Mouse (Mus musculus): Measurements from ENCODE around the gene Slc22a21. TPM values are rescaled to one million over a fixed set of nuclear protein-coding genes. Genes with fewer than 3 reads are reported as not detected.

Slc22a21 gene
- polyA plus RNA-seq, 1 experiment from 2014 or later: 5.2 TPM

DNA sequence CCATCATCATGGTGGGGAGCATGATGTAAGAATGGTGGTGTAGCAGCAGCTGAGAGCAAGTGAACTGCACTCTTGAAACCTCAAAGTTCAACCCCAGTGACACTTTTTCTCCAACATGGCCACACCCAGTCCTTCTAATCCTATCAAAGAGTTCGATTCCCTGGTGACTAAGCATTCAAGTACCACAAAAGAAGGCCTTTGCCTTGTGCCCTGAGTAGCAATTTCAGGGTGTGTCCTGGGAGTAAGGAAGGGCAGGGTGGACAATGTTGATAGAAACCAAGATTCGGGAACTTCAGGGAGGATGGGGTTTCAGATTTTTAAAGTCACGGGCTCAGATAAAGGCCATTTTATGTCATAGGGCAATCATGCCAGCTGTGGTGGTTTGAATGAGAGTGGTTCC lies 50.4 kb downstream of the Slc22a21 start:
- H3K27ac ChIP-seq (ENCODE audit: low read depth, low read length): no peak overlapping the region
- no peaks in the 10 kb centered on the region for H3K36me3 ChIP-seq (ENCODE audit: control insufficient read depth, insufficient read depth, low read length)
- H3K4me1 ChIP-seq (ENCODE audit: control insufficient read depth, insufficient read depth, low read length): no peaks in the 10 kb centered on the region
- H3K9ac ChIP-seq (ENCODE audit: low read depth, low read length): no peak overlapping the region
- no peaks in the 10 kb centered on the region for H3K9me3 ChIP-seq (ENCODE audit: control insufficient read depth, low read length)
- H3K27me3 ChIP-seq (ENCODE audit: control insufficient read depth, insufficient read depth, low read length): no peaks in the 10 kb centered on the region
- ATAC-seq (ENCODE audit: low FRiP score, low TSS enrichment): no peak
- no peak overlapping the region for H3K4me3 ChIP-seq (ENCODE audit: low read length)
- 86% methylated on average over 3 of the region's 3 CpGs for WGBS
- H3K4me2 ChIP-seq (replicated peaks; ENCODE audit: low read depth, low read length): no peak overlapping the region

DNA sequence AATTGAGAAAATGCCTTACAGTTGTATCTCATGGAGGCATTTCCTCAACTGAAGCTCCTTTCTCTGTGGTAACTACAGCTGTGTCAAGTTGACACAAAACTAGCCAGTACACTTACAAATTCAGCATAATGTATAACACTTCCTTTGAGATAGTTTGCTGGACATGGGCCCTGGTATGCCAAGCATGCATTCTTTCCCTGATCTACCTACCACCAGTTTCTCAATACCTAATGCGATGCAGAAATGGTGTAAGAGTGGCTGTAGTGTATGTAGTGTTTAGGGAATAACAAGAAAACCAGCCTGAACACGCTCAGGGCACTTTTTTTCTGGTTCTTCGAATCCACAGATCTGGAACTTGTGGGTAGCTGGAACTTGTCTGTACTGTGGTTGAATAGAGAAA lies 51.5 kb downstream of the Slc22a21 start:
- no peaks in the 10 kb centered on the region for H3K4me1 ChIP-seq (ENCODE audit: control insufficient read depth, insufficient read depth, low read length)
- no peak for ATAC-seq (ENCODE audit: low FRiP score, low TSS enrichment)
- WGBS: 84% methylated on average over 3 of the region's 3 CpGs
- H3K27ac ChIP-seq (ENCODE audit: low read depth, low read length): no peak overlapping the region
- no peak overlapping the region for H3K4me2 ChIP-seq (replicated peaks; ENCODE audit: low read depth, low read length)
- no peak overlapping the region for H3K4me3 ChIP-seq (ENCODE audit: low read length)
- no peaks in the 10 kb centered on the region for H3K9me3 ChIP-seq (ENCODE audit: control insufficient read depth, low read length)
- H3K9ac ChIP-seq (ENCODE audit: low read depth, low read length): no peak overlapping the region
- H3K27me3 ChIP-seq (ENCODE audit: control insufficient read depth, insufficient read depth, low read length): no peaks in the 10 kb centered on the region
- no peaks in the 10 kb centered on the region for H3K36me3 ChIP-seq (ENCODE audit: control insufficient read depth, insufficient read depth, low read length)

DNA sequence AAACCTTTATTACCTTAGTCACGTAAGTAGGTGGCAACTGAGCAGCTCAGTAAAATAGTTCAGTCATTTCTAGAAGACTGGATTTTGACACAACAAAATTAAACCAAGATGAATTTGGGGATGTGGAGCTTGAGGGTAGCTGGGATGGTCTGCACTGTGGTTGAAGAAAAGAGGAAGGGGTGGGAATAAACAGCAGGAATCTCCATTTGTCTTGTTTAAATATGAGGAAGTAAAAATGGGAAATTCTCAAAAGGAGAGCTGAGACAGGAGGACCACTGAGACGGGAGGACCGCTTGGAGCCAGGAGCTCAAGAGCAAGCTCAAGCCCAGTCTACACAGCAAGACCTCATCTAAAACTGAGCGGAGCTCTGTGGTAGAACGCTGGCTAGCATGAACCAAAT lies 53.8 kb downstream of the Slc22a21 start:
- Histone ChIP-seq H3K36me3 (ENCODE audit: control insufficient read depth, insufficient read depth, low read length) (no peaks in the 10 kb centered on the region), H3K4me2 (replicated peaks; ENCODE audit: low read depth, low read length) (no peak overlapping the region), H3K9ac (ENCODE audit: low read depth, low read length) (no peak overlapping the region), H3K9me3 (ENCODE audit: control insufficient read depth, low read length) (no peaks in the 10 kb centered on the region), H3K4me3 (ENCODE audit: low read length) (no peak overlapping the region), H3K4me1 (ENCODE audit: control insufficient read depth, insufficient read depth, low read length) (no peaks in the 10 kb centered on the region), H3K27me3 (ENCODE audit: control insufficient read depth, insufficient read depth, low read length) (no peaks in the 10 kb centered on the region), H3K27ac (ENCODE audit: low read depth, low read length) (no peak overlapping the region)
- 94% methylated on average over 5 of the region's 5 CpGs for WGBS
- no peak for ATAC-seq (ENCODE audit: low FRiP score, low TSS enrichment)

DNA sequence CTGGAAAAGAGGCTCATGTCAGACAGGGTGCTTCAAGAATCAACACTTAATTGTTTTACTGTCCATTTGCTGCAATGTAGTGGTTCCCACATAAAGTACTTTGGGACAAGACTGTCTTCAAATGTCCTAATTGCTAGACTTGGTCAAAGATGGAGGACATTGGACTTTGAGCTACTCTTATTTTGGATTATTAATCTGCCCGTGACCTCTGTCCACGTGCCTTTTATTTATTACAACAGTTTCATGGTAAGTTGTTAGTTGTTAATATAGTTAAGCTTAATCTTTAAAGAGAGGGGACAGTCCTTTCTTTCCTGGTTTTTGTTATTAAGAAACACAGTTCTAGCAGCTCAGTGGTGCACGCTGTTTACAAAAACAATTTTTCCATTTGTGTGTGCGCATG lies 61.3 kb downstream of the Slc22a21 start:
- no peaks in the 10 kb centered on the region for H3K27me3 ChIP-seq (ENCODE audit: control insufficient read depth, insufficient read depth, low read length)
- H3K4me3 ChIP-seq (ENCODE audit: low read length): no peak overlapping the region
- WGBS: 95% methylated on average over 4 of the region's 4 CpGs
- no peaks in the 10 kb centered on the region for H3K9me3 ChIP-seq (ENCODE audit: control insufficient read depth, low read length)
- H3K4me2 ChIP-seq (replicated peaks; ENCODE audit: low read depth, low read length): no peak overlapping the region
- no peaks in the 10 kb centered on the region for H3K4me1 ChIP-seq (ENCODE audit: control insufficient read depth, insufficient read depth, low read length)
- H3K9ac ChIP-seq (ENCODE audit: low read depth, low read length): no peak overlapping the region
- ATAC-seq (ENCODE audit: low FRiP score, low TSS enrichment): no peak
- H3K27ac ChIP-seq (ENCODE audit: low read depth, low read length): no peak overlapping the region
- no peaks in the 10 kb centered on the region for H3K36me3 ChIP-seq (ENCODE audit: control insufficient read depth, insufficient read depth, low read length)

DNA sequence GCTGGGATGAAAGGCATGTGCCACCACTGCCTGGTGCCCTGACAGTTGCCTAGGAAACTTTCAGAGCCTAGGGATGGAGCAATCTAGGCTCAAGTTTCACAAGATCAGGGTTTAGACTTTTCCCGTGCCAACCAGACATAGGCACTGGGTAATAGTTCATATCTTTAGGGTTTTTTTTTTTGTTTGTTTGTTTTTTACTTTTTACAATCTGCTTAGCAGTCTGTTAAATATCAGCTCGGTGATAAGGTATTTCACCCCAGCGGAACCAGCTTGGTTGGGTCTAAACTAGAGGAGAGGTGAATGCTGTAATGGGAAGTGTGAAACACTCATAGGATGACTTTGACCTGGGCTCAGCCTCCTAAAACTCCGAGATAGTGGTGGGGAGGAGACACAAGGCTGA lies 69.1 kb downstream of the Slc22a21 start:
- Histone ChIP-seq H3K9ac (ENCODE audit: low read depth, low read length) (no peak overlapping the region), H3K27ac (ENCODE audit: low read depth, low read length) (no peak overlapping the region), H3K4me2 (replicated peaks; ENCODE audit: low read depth, low read length) (no peak overlapping the region), H3K36me3 (ENCODE audit: control insufficient read depth, insufficient read depth, low read length) (no peaks in the 10 kb centered on the region), H3K27me3 (ENCODE audit: control insufficient read depth, insufficient read depth, low read length) (no peaks in the 10 kb centered on the region), H3K4me3 (ENCODE audit: low read length) (no peak overlapping the region), H3K9me3 (ENCODE audit: control insufficient read depth, low read length) (no peaks in the 10 kb centered on the region), H3K4me1 (ENCODE audit: control insufficient read depth, insufficient read depth, low read length) (no peaks in the 10 kb centered on the region)
- ATAC-seq (ENCODE audit: low FRiP score, low TSS enrichment): no peak
- 74% methylated on average over 4 of the region's 4 CpGs for WGBS

DNA sequence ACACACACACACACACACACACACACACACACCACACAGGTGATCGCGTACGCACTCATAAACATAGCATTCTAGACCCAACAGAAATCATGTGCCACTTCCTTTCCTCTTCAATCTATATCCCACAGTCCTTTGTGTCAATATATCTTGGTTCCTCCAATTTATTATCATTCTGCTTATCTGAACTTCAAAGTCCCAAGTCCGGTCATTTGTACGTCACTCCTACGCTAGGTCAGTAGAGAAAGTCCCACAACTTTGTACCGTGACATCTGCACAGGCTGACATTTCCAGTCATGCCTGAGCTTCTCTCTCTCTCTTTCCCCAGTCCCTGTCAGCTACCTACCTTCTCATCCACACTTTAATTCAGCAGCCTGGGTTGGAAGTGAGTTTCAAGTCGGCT lies 71.4 kb downstream of the Slc22a21 start:
- H3K27me3 ChIP-seq (ENCODE audit: control insufficient read depth, insufficient read depth, low read length): no peaks in the 10 kb centered on the region
- no peak overlapping the region for H3K9ac ChIP-seq (ENCODE audit: low read depth, low read length)
- no peak overlapping the region for H3K4me2 ChIP-seq (replicated peaks; ENCODE audit: low read depth, low read length)
- H3K36me3 ChIP-seq (ENCODE audit: control insufficient read depth, insufficient read depth, low read length): no peaks in the 10 kb centered on the region
- H3K27ac ChIP-seq (ENCODE audit: low read depth, low read length): no peak overlapping the region
- no peak overlapping the region for H3K4me3 ChIP-seq (ENCODE audit: low read length)
- peaks cover 9% of the 10 kb centered on the region for H3K4me1 ChIP-seq (ENCODE audit: control insufficient read depth, insufficient read depth, low read length)
- 87% methylated on average over 8 of the region's 8 CpGs for WGBS
- ATAC-seq (ENCODE audit: low FRiP score, low TSS enrichment): no peak
- no peaks in the 10 kb centered on the region for H3K9me3 ChIP-seq (ENCODE audit: control insufficient read depth, low read length)

DNA sequence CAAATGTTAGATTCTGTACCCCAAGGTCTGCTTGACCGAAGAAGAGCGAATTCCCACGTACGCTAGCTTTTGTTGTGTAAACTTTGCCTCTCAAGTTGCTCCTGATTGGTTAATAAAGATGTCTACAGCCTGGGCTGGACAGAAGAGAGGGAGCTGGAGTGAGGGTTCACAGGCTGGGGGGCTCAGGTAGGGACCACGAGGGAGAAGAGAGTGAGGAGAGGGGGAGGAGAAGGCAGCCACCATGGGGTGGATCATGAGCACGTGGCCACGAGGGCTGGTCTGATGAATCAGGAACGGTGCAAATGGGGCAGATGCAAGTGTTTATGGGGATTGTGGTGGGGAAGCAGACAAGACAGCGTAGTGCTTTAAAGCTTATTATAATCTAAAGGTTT lies 75.6 kb downstream of the Slc22a21 start:
- Histone ChIP-seq H3K9me3 (ENCODE audit: control insufficient read depth, low read length) (no peaks in the 10 kb centered on the region), H3K27me3 (ENCODE audit: control insufficient read depth, insufficient read depth, low read length) (no peaks in the 10 kb centered on the region), H3K4me2 (replicated peaks; ENCODE audit: low read depth, low read length) (no peak overlapping the region), H3K4me1 (ENCODE audit: control insufficient read depth, insufficient read depth, low read length) (peaks cover 15% of the 10 kb centered on the region), H3K4me3 (ENCODE audit: low read length) (no peak overlapping the region), H3K27ac (ENCODE audit: low read depth, low read length) (peak overlapping the region; percentile 47; the same call in 1 of the 2 replicates), H3K36me3 (ENCODE audit: control insufficient read depth, insufficient read depth, low read length) (no peaks in the 10 kb centered on the region), H3K9ac (ENCODE audit: low read depth, low read length) (no peak overlapping the region)
- ATAC-seq (ENCODE audit: low FRiP score, low TSS enrichment): peak; percentile 35; the same call in 1 of the 2 replicates
- 57% methylated on average over 9 of the region's 9 CpGs for WGBS

DNA sequence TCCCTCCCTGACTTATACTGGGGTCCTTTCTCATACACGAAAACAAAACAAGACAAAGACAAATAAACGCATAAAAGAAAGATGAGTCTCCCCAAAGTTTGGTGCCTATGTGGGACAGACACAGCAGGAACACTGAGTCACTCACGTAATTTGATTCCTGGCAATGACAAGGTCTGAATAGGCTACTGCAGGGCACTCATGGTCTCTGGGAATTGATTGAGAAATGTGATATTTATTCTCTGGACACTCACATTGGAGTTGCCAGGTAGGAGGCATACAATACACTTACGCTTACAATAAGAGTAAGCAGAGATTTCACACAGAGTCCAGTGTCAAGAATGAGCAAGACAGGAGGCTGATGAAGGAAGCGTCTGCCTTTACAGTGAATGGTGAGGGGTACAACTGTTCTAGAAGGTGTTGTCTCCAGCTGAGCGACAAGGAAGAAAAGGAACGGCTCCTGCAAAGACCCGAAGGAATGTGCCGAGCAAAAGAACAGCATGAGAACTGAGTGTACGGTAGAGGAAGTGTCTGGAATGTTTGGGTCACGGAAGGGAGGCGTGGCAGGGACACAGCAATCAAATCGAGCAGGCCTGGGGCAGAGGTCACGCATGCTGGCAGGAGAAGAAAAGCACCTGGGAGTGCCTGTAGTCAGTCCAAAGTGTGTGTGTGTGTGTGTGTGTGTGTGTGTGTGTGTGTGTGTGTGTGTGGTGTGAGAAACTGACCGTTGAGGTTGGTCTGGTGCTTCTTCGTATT lies 76.2 kb downstream of the Slc22a21 start:
- Histone ChIP-seq H3K4me1 (ENCODE audit: control insufficient read depth, insufficient read depth, low read length) (peaks cover 15% of the 10 kb centered on the region), H3K36me3 (ENCODE audit: control insufficient read depth, insufficient read depth, low read length) (no peaks in the 10 kb centered on the region), H3K27me3 (ENCODE audit: control insufficient read depth, insufficient read depth, low read length) (no peaks in the 10 kb centered on the region), H3K4me2 (replicated peaks; ENCODE audit: low read depth, low read length) (peak overlapping the region; percentile 17; the same call in 1 of the 2 replicates), H3K9ac (ENCODE audit: low read depth, low read length) (no peak overlapping the region), H3K4me3 (ENCODE audit: low read length) (no peak overlapping the region), H3K27ac (ENCODE audit: low read depth, low read length) (peak overlapping the region; percentile 65), H3K9me3 (ENCODE audit: control insufficient read depth, low read length) (no peaks in the 10 kb centered on the region)
- WGBS: 17% methylated on average over 16 of the region's 16 CpGs
- peak; percentile 93 for ATAC-seq (ENCODE audit: low FRiP score, low TSS enrichment)

DNA sequence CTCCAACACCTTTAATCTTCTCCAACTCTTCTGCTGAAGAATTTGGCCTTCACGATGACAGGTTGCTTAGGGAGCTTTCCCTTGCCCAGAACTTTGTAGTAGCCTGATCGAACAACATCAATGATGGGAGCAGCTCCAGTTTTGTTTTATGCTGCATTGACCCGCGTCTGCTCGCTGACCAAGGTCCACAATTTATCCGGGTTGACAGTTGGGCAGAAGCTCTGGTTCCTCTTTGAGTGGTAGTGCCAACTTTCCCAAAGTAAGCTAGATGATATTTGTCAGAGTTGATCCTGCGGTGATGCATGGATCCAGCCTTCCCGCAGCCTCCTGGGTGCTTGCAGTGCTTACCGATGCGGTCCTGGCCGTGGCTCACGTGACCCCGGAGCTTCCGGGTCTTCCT lies 77.4 kb downstream of the Slc22a21 start:
- no peaks in the 10 kb centered on the region for H3K27me3 ChIP-seq (ENCODE audit: control insufficient read depth, insufficient read depth, low read length)
- no peak overlapping the region for H3K27ac ChIP-seq (ENCODE audit: low read depth, low read length)
- no peak overlapping the region for H3K9ac ChIP-seq (ENCODE audit: low read depth, low read length)
- H3K4me3 ChIP-seq (ENCODE audit: low read length): no peak overlapping the region
- peaks cover 15% of the 10 kb centered on the region for H3K4me1 ChIP-seq (ENCODE audit: control insufficient read depth, insufficient read depth, low read length)
- no peaks in the 10 kb centered on the region for H3K36me3 ChIP-seq (ENCODE audit: control insufficient read depth, insufficient read depth, low read length)
- 85% methylated on average over 14 of the region's 14 CpGs for whole genome bisulfite sequencing
- no peaks in the 10 kb centered on the region for H3K9me3 ChIP-seq (ENCODE audit: control insufficient read depth, low read length)
- H3K4me2 ChIP-seq (replicated peaks; ENCODE audit: low read depth, low read length): no peak overlapping the region
- no peak for ATAC-seq (ENCODE audit: low FRiP score, low TSS enrichment)

Measured in kidney, embryonic 14.5 days (tissue).